Mouse (Mus musculus) CH12.LX (cell line): Measurements from ENCODE around the gene Ttc7b. TPM values are rescaled to one million over a fixed set of nuclear protein-coding genes. Genes with fewer than 3 reads are reported as not detected.

ENCODE experiments used
- DNase-seq: peaks from one replicate; pipeline ENCODE4 v3.0.0-alpha.2; 2013; ENCODE audit errors: extremely low read depth
- H3K27ac ChIP-seq: 2 replicates; pipeline ENCODE4 v1.5.1; 2012; ENCODE audit warnings: low read depth, mild to moderate bottlenecking, control low read depth, moderate library complexity; ENCODE audit not compliant: insufficient read depth
- H3K27me3 ChIP-seq: replicated peaks from 2 replicates; pipeline ENCODE3; 2012; ENCODE audit warnings: inconsistent platforms
- H3K36me3 ChIP-seq, 2 experiments: replicated peaks in 1 of 2; 2 replicates each; pipeline versions ENCODE3 to v1.6.1; 2012; ENCODE audit warnings: inconsistent platforms in 1 of 2, low read length in 1 of 2, mild to moderate bottlenecking in 1 of 2, mixed read lengths in 1 of 2, moderate library complexity in 1 of 2; ENCODE audit not compliant: control insufficient read depth in 1 of 2, insufficient read depth in 1 of 2
- H3K4me1 ChIP-seq, 2 experiments: 2 replicates each; pipeline ENCODE4 v1.6.1; 2012; ENCODE audit warnings: inconsistent platforms in 1 of 2, moderate library complexity in 1 of 2; ENCODE audit not compliant: insufficient read depth in 2 of 2, control insufficient read depth in 1 of 2
- H3K4me2 ChIP-seq: 2 replicates; pipeline ENCODE4 v1.6.1; 2012; ENCODE audit warnings: low read depth, mild to moderate bottlenecking, control low read depth; ENCODE audit not compliant: poor library complexity, insufficient read depth, severe bottlenecking
- H3K4me3 ChIP-seq, 3 experiments: fragments of 150-350 bp in 1 of 3; sonication (generic) in 1 of 3; replicated peaks in 1 of 3; 2 replicates each; pipeline versions ENCODE3 to v1.5.1; 2011 to 2012; ENCODE audit warnings: low read depth in 2 of 3, low read length in 2 of 3, mild to moderate bottlenecking in 2 of 3, moderate library complexity in 2 of 3, control low read depth in 1 of 3, improper control_type of control experiment in 1 of 3, inconsistent platforms in 1 of 3, mixed read lengths in 1 of 3; ENCODE audit not compliant: poor library complexity in 1 of 3
- H3K79me2 ChIP-seq: replicated peaks from 2 replicates; pipeline ENCODE4 v1.6.1; 2012; ENCODE audit warnings: mild to moderate bottlenecking, moderate library complexity; ENCODE audit not compliant: control insufficient read depth, poor library complexity, insufficient read depth, severe bottlenecking; ENCODE audit errors: extremely low read depth
- H3K9ac ChIP-seq: 2 replicates; pipeline ENCODE4 v1.6.1; 2012; ENCODE audit warnings: low read depth, mild to moderate bottlenecking, control low read depth, moderate library complexity; ENCODE audit not compliant: insufficient read depth
- H3K9me3 ChIP-seq: replicated peaks from 2 replicates; pipeline ENCODE3; 2012; ENCODE audit warnings: low read length, inconsistent platforms, mixed read lengths
- ETS1 ChIP-seq: conservative IDR thresholded peaks from 2 replicates; pipeline ENCODE4 v1.6.1; 2012; ENCODE audit warnings: low read depth, mild to moderate bottlenecking, inconsistent platforms, low read length, improper control_type of control experiment, moderate library complexity
- MAFK ChIP-seq: IDR thresholded peaks from 2 replicates; pipeline ENCODE4 v1.6.1; 2011; ENCODE audit warnings: low read length, improper control_type of control experiment; ENCODE audit not compliant: insufficient replicate concordance
- NELFE ChIP-seq: IDR thresholded peaks from 2 replicates; pipeline ENCODE4 v1.6.1; 2011; ENCODE audit warnings: low read depth, low read length, improper control_type of control experiment
- RCOR1 ChIP-seq: conservative IDR thresholded peaks from 2 replicates; pipeline ENCODE4 v1.6.1; 2012; ENCODE audit warnings: low read depth, mild to moderate bottlenecking, inconsistent platforms, low read length, improper control_type of control experiment
- USF2 ChIP-seq: conservative IDR thresholded peaks from 2 replicates; pipeline ENCODE4 v1.6.1; 2011; ENCODE audit warnings: low read depth, low read length, improper control_type of control experiment
- ZNF384 ChIP-seq: IDR thresholded peaks from 2 replicates; pipeline ENCODE4 v1.6.1; 2012; ENCODE audit warnings: low read depth, low read length, improper control_type of control experiment, inconsistent platforms
- dilution Hi-C: fragments of 300-500 bp; cut with MboI; formaldehyde crosslinking; loops from 2 replicates; pipeline ENCODE4 v1.14.3; 2020; ENCODE audit warnings: low sequenced_read_pairs; ENCODE audit not compliant: extremely low pct_unique_long_range_greater_than_20kb, extremely low pct_ligation_motif_present
- in situ Hi-C: fragments of 300-500 bp; cut with MboI; formaldehyde crosslinking; loops from 3 replicates; pipeline ENCODE4 v1.14.3; 2019; ENCODE audit warnings: low sequenced_read_pairs, low pct_ligation_motif_present, low pct_unique_long_range_greater_than_20kb, mixed read lengths
- polyA plus RNA-seq: library from polyadenylated mRNA; unstranded; fragments of >175 nt; gene quantifications from 2 replicates; pipeline ENCODE4 v1.2.1, GENCODE M21; 2012; ENCODE audit warnings: low read depth; ENCODE audit not compliant: insufficient read length
- total RNA-seq, 2 experiments: library from RNA; depleted of rRNA; stranded (reverse); fragments of 300-350 nt in 1 of 2; fragments of >200 nt in 1 of 2; gene quantifications; 2 replicates each; pipeline ENCODE4 v1.2.3; 2012 to 2014

The Ttc7b gene
- total and polyA plus RNA-seq, 3 experiments, result 7.8 to 18.3 (median 12.7) TPM

DNA sequence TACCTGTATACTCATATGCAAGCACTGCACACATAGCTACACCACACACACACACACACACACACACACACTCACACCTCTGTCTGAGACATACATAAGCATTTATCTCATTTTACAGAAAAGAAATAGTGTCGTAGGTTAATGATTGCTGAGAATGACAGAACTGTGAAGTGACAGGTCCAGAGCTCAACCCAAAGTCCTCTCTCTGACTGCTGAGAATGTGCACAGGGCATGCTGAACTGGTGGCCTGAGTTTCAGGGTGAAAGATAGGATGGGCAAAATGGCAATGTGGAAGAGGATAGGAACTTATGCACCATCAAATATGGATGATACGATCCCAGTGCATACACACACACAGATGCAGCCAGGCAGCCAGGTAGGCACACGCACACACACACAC is 120.5 kb downstream of the Ttc7b start:
- no peaks in the 10 kb centered on the region for H3K27me3 ChIP-seq
- H3K9me3 ChIP-seq, result no peaks in the 10 kb centered on the region
- in situ Hi-C loops (no loop called here), dilution Hi-C loops (no loop called here)
- no peak overlapping the region for H3K27ac ChIP-seq
- H3K4me1 ChIP-seq, result peaks cover 6 to 30% of the 10 kb centered on the region in 2 experiments
- H3K36me3 ChIP-seq, result peaks cover 19 to 60% of the 10 kb centered on the region in 2 experiments
- DNase-seq, result no peak
- no peak overlapping the region for H3K4me2 ChIP-seq
- no peak overlapping the region for H3K4me3 ChIP-seq
- no peak for TF ChIP-seq NELFE
- no peak overlapping the region for H3K9ac ChIP-seq
- no peaks in the 10 kb centered on the region for H3K79me2 ChIP-seq

DNA sequence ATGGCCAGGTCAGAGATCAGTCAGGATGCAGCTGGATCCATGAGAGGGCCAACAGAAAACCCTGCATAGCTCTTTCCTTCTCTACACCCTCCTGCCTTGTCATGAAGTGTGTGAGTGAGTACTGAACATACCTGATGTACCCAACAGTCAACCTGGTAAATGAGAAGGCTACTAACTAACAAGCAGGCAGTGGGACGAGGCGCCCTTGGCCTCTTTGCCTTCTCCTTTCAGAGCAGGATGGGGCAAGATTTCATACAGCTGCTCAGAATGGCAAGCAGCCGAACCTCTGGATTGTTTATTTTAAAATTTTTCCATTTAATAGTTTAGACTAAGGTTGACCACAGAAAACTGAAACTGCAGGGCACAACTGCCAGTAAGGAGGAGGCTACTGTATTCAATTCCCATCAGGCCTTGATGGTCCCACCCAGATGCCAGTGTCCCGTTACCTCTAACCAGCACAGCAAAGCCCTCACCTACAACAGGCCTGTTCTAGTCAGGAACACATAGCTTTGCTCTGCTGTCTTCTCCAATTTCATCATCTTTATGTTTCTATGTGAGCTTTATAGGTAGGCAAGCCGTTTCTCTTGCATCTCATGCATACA is 121.4 kb downstream of the Ttc7b start:
- Histone ChIP-seq H3K9ac (no peak overlapping the region), H3K27ac (no peak overlapping the region), H3K9me3 (no peaks in the 10 kb centered on the region), H3K4me3 (no peak overlapping the region), H3K79me2 (no peaks in the 10 kb centered on the region), H3K27me3 (no peaks in the 10 kb centered on the region), H3K4me2 (no peak overlapping the region), H3K36me3 (peaks cover 19 to 63% of the 10 kb centered on the region in 2 experiments), H3K4me1 (peaks cover 6 to 30% of the 10 kb centered on the region in 2 experiments)
- DNase-seq, result no peak
- in situ Hi-C loops, result no loop called here
- dilution Hi-C loops, result no loop called here
- TF ChIP-seq MAFK (no peak), ETS1 (no peak)

DNA sequence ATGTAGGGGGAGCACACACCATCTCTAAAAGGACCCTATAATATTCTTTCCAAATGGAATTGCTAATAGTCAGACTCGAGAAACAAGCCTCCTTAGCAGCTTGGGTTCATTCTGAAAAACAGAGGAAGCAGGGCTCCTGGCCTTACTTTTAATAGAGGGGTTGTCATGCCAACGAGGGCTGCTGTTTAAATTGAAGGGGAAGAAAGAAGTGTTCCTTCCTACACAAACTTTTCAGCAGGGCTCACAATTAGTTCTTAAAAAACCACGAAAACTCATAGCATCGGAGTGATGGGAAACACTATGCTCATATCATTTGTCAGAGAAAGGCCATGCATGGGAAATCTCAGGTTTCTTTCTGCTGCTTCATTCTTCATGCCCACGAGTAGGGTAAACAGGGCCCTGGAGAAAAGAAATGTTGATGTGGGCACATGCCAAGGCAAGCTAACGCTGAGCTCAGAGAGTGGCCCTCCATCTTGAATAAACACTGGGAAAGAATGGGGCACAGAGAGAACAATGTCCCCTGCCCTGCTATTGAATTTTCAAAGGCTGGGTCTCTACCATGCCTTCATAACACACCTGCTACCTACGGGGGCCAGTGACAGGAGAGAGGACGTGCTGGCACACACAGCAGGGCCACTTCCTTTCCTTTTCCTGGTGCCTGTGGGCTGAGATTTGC is 122.2 kb downstream of the Ttc7b start:
- H3K9me3 ChIP-seq, result no peaks in the 10 kb centered on the region
- H3K79me2 ChIP-seq, result no peaks in the 10 kb centered on the region
- no peak for DNase-seq
- no peak overlapping the region for H3K4me2 ChIP-seq
- H3K4me1 ChIP-seq, result peaks cover 6 to 30% of the 10 kb centered on the region in 2 experiments
- in situ Hi-C loops, result no loop called here
- no peak overlapping the region for H3K4me3 ChIP-seq
- dilution Hi-C loops, result no loop called here
- H3K27ac ChIP-seq, result no peak overlapping the region
- H3K27me3 ChIP-seq, result no peaks in the 10 kb centered on the region
- H3K36me3 ChIP-seq, result peaks cover 19 to 61% of the 10 kb centered on the region in 2 experiments
- H3K9ac ChIP-seq, result no peak overlapping the region
- TF ChIP-seq ZNF384 (no peak), USF2 (no peak), RCOR1 (no peak)
